Mouse (Mus musculus) small intestine, adult 2 months (tissue): ENCODE results near the gene Herc1. TPM values are rescaled to one million over a fixed set of nuclear protein-coding genes. Genes with fewer than 3 reads are reported as not detected.

ENCODE experiments used
- H3K27ac ChIP-seq: fragments of 200-500 bp; 2 replicates; pipeline ENCODE4 v1.5.1; 2012; ENCODE audit warnings: low read depth, low read length, control low read depth, inconsistent platforms; ENCODE audit not compliant: insufficient read depth
- H3K27me3 ChIP-seq: fragments of 200-500 bp; 2 replicates; pipeline ENCODE4 v1.6.1; 2012; ENCODE audit warnings: mild to moderate bottlenecking, moderate library complexity, low read length, inconsistent platforms; ENCODE audit not compliant: control insufficient read depth, insufficient read depth
- H3K36me3 ChIP-seq: fragments of 200-500 bp; 2 replicates; pipeline ENCODE4 v1.6.1; 2012; ENCODE audit warnings: mild to moderate bottlenecking, low read length, control low read depth, inconsistent platforms; ENCODE audit not compliant: control insufficient read depth, insufficient read depth
- H3K4me1 ChIP-seq: fragments of 200-500 bp; 2 replicates; pipeline ENCODE4 v1.6.1; 2012; ENCODE audit warnings: low read length, inconsistent platforms, mixed read lengths; ENCODE audit not compliant: control insufficient read depth, insufficient read depth, insufficient read length
- H3K4me3 ChIP-seq: fragments of 200-500 bp; 2 replicates; pipeline ENCODE4 v1.5.1; 2012; ENCODE audit warnings: low read depth, mild to moderate bottlenecking, control low read depth, inconsistent platforms, low read length, moderate library complexity
- CTCF ChIP-seq: fragments of 200-500 bp; IDR thresholded peaks from 2 replicates; pipeline ENCODE4 v1.5.1; 2012; ENCODE audit warnings: low read depth, mild to moderate bottlenecking, control low read depth, inconsistent platforms, low read length, moderate library complexity, mixed read lengths; ENCODE audit not compliant: insufficient replicate concordance, insufficient read length; ENCODE audit errors: extremely low read depth
- POLR2A ChIP-seq: fragments of 200-500 bp; IDR thresholded peaks from 2 replicates; pipeline ENCODE4 v1.6.1; 2012; ENCODE audit warnings: low read depth, mild to moderate bottlenecking, control low read depth, inconsistent platforms, low read length, moderate library complexity
- WGBS: fragments of 180-500 bp; shearing (Covaris S2); methylation state at CpG from one replicate; pipeline ENCODE4 v1.1.7; 2018; 5-methylcytosine and 5-hydroxymethylcytosine counted together
- polyA plus RNA-seq: library from polyadenylated mRNA; depleted of rRNA; stranded (reverse); fragments of >200 nt; gene quantifications from 2 replicates; pipeline ENCODE4 v1.2.3, GENCODE M21; 2012

Gene Herc1
- polyA plus RNA-seq, 1 experiment = 9.3 TPM

DNA sequence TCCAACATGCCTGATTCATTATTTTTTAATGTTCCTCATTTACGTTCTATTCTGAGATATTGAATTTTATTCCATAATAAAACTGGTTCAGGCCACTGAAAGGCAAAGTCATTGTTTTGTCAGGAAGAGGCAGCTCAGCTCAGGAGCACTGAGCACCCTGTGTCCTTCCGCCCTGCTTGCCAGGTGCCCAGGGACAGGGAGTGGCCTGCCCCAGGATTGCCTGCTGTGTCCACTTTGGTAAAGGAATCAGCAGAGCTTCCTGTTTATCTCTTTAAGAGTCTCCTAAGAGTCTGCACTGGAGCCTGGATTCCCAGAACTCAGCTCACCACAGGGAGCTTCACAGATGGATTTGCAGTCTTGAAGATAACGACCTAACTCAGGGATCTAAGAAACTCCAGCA is 38.8 kb upstream of the Herc1 start:
- Histone ChIP-seq H3K27ac (0 out of 2 replicates have a peak overlapping the region, but pooled peaks have one; percentile 36), H3K27me3 (no peaks in the 10 kb centered on the region), H3K4me1 (peaks cover 5% of the 10 kb centered on the region; the same call in 1 of the 2 replicates), H3K4me3 (no peak overlapping the region), H3K36me3 (no peaks in the 10 kb centered on the region)
- WGBS = 21% methylated on average over 3 of the region's 3 CpGs
- TF ChIP-seq CTCF = no peak
- no peak for TF ChIP-seq POLR2A

- H3K4me3 ChIP-seq = no peak overlapping the region
- H3K27me3 ChIP-seq = no peaks in the 10 kb centered on the region
- WGBS = 76% methylated on average over 2 of the region's 2 CpGs
- TF ChIP-seq POLR2A (no peak), CTCF (no peak)
- H3K36me3 ChIP-seq = no peaks in the 10 kb centered on the region
- no peak overlapping the region for H3K27ac ChIP-seq
- H3K4me1 ChIP-seq = peaks cover 2% of the 10 kb centered on the region; the same call in 1 of the 2 replicates
Observed at GRCm38 (mm10) chr9:66316603-66317002, 33.6 kb upstream of the Herc1 start.

DNA sequence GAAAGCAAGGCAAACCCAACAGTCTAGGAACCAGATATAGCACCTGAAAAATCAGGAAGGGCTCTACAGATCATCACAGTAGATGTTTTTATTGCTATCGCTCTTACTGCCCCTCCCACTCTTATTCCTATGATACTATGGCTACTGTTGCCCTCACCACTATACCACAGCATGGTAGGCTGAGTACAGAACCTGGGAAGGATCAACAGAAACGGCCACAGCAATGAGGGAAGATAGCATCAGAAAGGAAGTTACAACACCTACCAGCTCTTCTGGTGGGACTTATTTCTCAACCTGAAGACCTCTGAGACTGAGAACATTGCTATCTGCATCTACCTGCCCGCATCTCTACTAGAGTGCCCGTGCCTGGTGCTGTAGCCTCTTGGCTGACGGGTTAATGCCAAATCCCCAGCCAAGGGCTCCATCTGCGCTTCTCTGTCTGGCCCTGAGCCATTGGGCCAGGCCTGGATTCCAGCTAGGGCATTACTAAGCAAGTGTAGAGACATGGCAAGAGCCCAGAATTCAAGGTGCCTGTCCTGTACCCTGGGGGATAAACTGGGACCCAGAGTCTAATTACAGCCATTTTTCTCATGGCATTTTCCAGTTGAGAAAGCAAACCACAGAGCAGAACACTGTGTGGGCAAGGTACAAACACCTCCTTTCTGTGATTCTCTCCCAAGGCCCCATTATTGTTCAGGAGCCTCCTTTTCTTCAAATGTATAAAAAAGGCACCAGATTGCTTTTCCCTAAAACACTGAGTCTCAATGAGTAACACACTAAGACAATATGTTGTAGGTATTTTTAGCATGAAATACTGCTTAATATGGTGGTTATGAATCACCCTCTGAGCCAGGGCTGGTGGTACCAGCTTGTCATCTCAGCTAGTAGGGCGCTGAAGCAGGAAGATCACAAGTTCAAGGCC is 28.0 kb upstream of the Herc1 start:
- H3K27ac ChIP-seq = no peak overlapping the region

GRCm38 (mm10) chr9:66326879-66327278 is 23.4 kb upstream of the Herc1 start:
- 58% methylated on average over 2 of the region's 2 CpGs for WGBS
- Histone ChIP-seq H3K4me3 (no peak overlapping the region), H3K27ac (no peak overlapping the region), H3K4me1 (no peaks in the 10 kb centered on the region), H3K27me3 (no peaks in the 10 kb centered on the region), H3K36me3 (no peaks in the 10 kb centered on the region)
- no peak for TF ChIP-seq POLR2A
- no peak for TF ChIP-seq CTCF

More for the DNA sequence above, 28.0 kb upstream of the Herc1 start:
- Histone ChIP-seq H3K36me3 (no peaks in the 10 kb centered on the region), H3K27me3 (no peaks in the 10 kb centered on the region), H3K4me1 (no peaks in the 10 kb centered on the region), H3K4me3 (no peak overlapping the region)
- no peak for TF ChIP-seq CTCF
- no peak for TF ChIP-seq POLR2A
- 84% methylated on average over 7 of the region's 7 CpGs for WGBS

DNA sequence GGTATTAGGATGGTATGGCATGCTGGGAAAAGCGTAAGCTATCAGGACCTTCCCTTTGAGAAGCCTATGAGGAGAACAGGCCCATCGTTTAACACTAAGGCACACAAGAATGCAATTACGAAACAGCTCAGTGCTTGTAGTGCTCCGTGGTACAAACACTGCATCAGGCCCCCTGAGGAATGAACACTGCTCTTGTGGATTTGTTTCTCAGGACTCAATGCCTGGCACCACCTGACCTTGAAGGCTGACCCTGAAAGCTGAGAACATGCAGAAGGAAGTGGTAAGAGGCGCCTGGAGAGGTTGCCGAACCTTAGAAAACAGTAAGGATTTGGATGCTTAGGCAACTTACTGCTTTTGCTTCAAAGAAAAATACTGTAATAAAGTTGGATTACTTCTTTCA is 20.8 kb upstream of the Herc1 start:
- Histone ChIP-seq H3K4me1 (peaks cover 3% of the 10 kb centered on the region; the same call in 1 of the 2 replicates), H3K27ac (no peak overlapping the region), H3K4me3 (no peak overlapping the region), H3K27me3 (no peaks in the 10 kb centered on the region), H3K36me3 (no peaks in the 10 kb centered on the region)
- TF ChIP-seq POLR2A (no peak), CTCF (no peak)
- WGBS = 72% methylated on average over 6 of the region's 6 CpGs

DNA sequence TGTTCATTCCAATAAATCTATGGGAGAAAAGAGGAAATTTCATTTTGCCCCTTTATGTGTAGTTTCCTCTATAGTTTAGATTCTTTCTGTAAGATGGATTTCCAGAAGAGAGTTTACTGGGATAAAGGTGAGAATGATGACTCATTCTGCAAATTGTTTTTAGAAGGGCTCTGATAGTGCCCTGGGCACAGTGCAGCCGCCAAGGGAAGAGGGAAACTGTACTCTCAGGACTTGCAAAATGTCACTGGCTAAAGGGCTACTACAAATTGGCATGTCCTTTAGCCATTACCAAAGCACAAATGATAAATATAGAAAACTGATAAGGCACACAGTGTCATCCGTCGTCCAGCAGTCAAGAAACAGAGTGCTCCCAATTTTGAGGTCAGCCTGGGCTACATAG is 19.8 kb upstream of the Herc1 start:
- Histone ChIP-seq H3K27me3 (no peaks in the 10 kb centered on the region), H3K27ac (no peak overlapping the region), H3K4me3 (no peak overlapping the region), H3K4me1 (peaks cover 3% of the 10 kb centered on the region; the same call in 1 of the 2 replicates), H3K36me3 (no peaks in the 10 kb centered on the region)
- WGBS = 49% methylated on average over 3 of the region's 3 CpGs
- TF ChIP-seq CTCF (no peak), POLR2A (no peak)

DNA sequence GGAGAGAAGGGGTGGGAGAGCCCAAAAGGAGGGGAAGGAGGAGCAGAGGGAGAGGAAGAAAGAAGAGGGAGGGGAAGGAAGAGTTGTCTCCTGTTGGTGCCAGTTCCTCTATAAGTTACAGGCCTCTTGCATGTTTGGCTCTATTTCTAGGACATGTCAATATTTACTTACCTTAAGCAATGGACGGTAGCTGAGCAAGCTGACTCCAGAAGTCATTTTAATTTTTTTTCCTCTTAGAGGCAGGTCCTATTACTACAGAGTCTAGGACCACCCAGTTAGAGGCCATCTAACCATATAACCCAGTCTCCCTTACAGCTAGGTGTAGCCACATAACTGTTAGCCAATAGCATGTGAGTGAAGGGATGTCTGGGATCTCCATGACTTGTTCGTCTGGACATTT is 18.7 kb upstream of the Herc1 start:
- H3K4me1 ChIP-seq = peaks cover 3% of the 10 kb centered on the region; the same call in 1 of the 2 replicates
- H3K27ac ChIP-seq = no peak overlapping the region
- WGBS = 67% methylated on average over 2 of the region's 2 CpGs
- no peak for TF ChIP-seq CTCF
- TF ChIP-seq POLR2A = no peak
- no peaks in the 10 kb centered on the region for H3K27me3 ChIP-seq
- no peak overlapping the region for H3K4me3 ChIP-seq
- no peaks in the 10 kb centered on the region for H3K36me3 ChIP-seq
